Mouse (Mus musculus) T-cell, adult 2 months (primary cell): Measurements from ENCODE around the gene 9430007A20Rik.
"Not testable (repeated sequence)": the region's sequence is repeated elsewhere in the genome, so short reads cannot be mapped to it uniquely, and the experiment has no call there.

Experiments used
- DNase-seq: peaks from one replicate; pipeline ENCODE4 v3.0.0; 2022; ENCODE audit warnings: low spot score

Gene 9430007A20Rik

DNA sequence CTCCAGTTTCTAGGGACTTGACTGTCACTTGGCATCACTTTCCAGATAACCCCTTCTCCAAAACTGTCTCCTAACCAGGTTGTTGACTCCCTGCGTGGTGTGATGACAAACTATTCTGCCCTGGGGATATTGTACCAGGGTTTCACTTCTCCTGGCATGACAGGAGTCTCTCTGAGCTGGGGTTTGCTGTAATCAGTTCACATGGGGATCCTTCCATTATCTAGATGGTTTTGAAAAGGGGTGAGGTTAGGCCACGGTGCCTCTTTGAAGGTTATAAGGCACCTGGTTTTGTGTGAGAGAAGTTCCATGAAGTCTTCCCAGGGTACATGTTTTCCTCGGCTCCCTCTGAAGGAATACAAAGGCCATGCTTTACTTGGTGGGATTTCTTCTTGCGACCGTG is at the start of gene 9430007A20Rik:
Gene 9430007A20Rik (plus strand): TSS at position 301 of the 400 bp plus-strand sequence.
- DNase-seq: no peak

GRCm38 (mm10) chr4:144493331-144493730 is 26.3 kb upstream of the 9430007A20Rik start:
- no peak for DNase-seq

GRCm38 (mm10) chr4:144506518-144506917 is 13.1 kb upstream of the 9430007A20Rik start:
- DNase-seq: no peak

DNA sequence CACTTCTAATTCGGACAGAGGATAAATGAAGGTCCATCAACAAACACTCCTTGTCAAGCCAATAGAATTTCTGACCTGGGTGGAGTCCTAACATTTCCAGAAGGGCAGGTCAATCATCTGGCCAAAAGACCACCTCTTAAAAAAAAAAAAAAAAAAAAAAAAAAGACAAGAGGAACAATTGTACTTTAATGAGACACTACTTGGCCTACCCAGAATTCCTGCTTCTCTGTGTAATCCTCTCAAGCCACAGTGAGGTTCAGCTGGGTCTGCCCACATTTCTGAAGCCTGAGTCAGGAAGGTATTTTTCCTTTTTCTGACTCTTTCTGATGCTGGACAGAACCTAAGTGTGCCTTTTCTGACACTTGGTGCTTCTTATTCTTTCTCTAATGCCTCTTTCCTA is 25.1 kb downstream of the 9430007A20Rik start:
- DNase-seq: no peak

DNA sequence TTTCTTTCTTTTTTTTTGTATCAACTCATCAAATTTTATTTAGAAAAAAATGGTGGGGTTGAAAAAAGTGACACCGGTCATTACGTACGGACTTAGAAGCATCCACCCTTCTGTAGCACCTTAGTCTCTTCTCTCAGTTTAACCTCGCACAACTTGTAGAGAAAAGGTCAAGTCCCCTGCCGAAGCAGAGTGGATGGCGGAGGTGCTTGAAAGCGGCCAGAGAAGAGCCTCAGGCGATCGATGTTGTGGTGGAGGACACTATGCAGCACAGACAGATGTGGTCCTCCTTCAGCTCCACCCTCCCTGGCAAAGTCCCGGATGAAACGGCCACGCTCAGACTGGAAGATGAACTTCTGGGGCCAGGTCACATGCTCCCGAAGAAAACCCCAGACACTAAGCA is 25.7 kb downstream of the 9430007A20Rik start:
- not testable (repeated sequence) for DNase-seq

DNA sequence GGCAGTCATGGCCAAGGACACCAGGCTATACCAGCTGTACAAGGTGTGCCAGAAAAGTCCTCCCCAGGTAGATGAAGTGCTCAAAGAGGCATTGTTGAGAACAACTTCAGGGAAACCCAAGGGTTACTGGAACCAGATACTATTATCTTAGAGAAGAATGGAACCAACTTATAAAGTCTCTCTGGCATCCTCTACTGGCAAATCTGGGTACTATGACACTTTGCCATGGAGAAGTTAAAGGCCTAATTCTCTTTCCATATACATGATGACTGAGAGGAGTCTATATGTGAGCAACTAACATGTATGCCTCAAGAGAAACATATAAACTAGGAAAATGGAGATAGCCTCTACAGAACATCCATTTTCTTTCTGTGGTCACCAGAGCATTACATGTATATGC is 31.5 kb downstream of the 9430007A20Rik start:
- DNase-seq: no peak

DNA sequence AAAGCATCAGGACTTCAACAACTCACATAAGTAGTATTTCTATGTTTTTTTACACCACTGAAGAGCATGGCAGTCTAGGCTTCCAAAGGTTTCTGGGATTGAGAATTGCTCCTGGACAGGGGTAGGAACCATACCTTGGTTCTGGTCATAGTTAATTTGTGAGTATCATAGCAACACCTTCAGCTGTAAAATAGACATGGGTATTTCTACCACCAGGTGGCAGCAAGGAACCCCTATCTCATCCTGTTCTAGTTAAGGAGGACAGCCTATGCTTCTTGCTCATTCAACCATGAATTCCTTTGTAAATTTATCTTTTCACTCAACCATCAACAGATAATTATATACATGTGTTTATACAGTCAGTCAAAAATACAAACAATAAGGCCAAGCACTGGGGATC is 40.2 kb downstream of the 9430007A20Rik start:
- no peak for DNase-seq

- no peak for DNase-seq
These were observed 41.6 kb downstream of the 9430007A20Rik start for GRCm38 (mm10) chr4:144561205-144561604.

DNA sequence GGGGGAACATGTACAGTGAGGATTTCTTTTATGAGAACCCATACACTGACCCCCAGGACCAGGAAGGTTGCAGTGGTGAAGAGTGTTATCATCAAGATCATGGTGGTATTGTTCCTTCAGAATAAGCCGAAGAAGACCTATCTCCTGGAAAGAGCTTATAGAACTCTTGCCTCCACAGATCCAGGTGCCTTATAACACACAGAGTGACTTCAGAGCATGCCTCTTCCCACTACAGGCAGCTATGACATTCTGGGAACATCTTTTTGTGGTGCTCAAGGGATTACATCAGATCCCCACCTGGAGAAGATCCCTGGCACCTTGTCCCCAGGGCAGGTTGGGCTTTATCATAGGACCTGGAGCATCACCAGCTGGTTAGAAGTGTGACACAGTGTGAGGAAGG is 45.4 kb downstream of the 9430007A20Rik start, which contains the start of gene Gm13124:
Gene Gm13124 (minus strand): TSS at position 101 of the 400 bp plus-strand sequence.
- DNase-seq: no peak

DNA sequence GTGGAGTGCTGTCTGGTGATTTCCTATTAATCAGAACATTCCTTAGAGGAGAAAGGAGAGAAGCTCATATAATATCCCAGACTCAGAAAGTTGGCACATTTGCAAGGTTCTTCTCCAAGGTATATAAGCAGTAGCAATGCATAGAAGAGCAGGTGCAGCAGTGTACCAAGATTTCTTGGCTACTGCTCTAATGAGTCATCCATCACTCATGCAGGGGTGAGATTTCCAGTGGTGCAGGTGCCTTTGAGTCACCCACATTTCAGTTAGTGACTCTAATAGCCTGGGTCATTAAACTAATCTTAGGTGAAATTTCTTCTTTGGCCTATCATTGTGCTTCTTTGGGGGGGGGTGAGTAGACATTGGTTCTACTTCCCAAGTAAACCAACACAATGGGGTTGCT is 48.1 kb downstream of the 9430007A20Rik start:
- DNase-seq: no peak
